Mouse (Mus musculus) natural killer cell, adult 2 months (primary cell): ENCODE data around the gene Ppil6.
A peak's percentile ranks its signal among the peaks of the same experiment; 100 is the strongest.

Source experiments
- DNase-seq, 2 experiments: peaks; one replicate each; pipeline ENCODE4 v3.0.0; 2022; ENCODE audit warnings: low spot score in 2 of 2

Ppil6 gene

DNA sequence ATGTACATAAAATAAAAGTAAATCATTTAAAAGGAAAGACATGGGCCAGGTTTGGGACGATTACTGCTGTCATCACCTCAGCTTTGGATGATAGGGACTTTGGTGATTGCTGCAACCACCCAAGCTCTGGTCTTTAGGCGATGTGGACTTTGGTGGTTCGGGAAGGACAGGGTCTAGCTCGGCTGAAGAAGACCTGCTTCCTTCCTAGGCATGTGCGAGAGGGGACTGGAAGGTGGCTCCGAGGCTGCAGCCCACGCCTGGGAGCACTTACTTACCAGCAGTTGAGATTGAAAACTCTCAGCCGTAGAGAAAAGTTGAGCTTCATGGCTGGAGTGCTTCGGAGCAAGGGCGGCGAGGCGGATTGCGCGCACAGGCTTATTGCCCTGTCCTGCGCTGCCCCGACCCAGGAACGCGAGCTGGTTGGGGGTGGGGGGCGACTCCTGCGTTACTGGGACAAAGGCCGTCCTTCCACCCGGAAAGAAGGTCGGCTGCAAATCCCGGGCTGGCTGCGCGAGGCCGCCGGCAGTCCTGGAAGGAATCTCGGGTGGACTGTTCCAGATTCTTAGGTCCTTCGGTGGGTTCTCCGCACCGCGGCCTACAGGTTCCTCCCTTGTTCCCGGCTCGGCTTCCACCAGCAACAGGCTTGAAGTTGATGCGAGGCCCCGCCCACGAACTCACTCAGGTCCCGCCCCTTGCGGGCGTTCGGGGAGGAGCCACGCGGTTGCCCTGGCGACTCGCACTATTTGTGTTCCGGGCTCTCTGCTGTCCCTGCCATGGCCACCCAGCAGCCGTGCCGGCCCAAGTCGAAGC, at the start of gene Ppil6, which contains the start of gene Smpd2:
Ppil6 (plus strand) TSS at position 732 of the 810 bp plus-strand sequence.
Smpd2 (minus strand) TSS at position 662 of the 810 bp plus-strand sequence.
- peak; percentile 92 to 93 for DNase-seq

DNA sequence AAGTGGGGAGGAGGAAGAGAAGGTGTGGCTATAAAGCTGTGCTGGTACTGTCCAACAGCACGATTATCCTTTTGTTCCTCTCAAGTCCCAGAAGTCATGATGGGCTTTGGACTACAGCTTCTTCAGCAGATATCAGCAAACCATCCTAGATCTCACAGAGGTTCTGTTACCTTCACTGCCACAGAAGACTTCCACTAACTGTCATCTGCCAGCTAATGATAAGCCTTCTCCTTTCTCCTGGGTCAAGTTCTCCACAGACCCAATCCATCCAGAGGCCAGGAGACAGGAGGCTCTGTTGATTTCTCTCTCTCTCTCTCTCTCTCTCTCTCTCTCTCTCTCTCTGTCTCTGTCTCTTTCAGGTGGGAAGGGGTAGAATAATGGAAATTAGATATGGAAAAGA, 42.0 kb upstream of the Ppil6 start:
- DNase-seq: no peak

DNA sequence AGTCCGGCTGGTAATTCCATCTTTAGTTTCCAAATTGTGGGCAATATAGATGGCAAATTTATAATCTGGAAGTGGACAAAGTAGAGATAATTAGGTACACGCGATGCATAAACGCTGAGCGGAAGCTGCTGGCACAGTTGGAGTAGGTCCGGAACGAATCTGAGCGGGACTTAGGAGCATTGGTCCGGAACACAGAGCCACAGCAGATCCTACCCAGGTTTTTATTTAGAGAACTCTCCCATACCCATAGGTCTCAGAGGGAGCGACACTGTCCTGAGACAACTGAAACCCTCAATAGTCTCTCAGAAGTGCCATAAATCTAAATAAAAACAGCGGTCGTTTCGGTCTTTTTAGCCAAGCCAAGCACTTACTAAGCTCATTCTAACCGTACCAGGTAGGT, 40.6 kb upstream of the Ppil6 start:
- peak in 1 of 2 experiments; percentile 16 for DNase-seq

DNA sequence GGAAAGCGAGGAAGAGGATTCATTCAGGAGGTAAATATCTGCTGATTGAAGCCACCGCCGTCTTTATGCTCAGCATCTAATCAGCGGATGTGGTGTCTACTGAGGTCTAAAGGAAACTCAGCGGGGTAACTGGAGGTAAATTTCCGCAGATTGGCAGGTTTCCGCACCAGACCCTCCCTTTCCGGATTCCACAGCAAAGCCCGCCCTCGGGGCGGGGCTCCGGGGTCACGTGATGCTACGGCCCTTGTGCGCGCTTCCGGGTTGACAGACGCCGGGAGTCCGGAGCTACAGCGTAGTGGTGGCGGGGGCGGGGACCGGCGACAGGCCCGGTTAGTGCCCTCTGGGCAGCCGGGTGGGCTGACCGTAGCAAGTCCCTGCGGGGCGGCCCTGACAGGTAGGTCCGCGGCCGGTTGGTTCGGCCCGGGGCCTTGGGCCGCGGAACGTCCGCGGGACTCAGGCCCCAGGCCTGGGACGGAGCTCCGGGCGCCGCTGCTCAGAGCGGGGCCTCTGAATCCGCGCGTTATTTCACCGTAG, 40.0 kb upstream of the Ppil6 start, which contains the start of gene Zbtb24:
Zbtb24 (plus strand) TSS at position 247 of the 534 bp plus-strand sequence.
- DNase-seq: peak; percentile 96 to 97

DNA sequence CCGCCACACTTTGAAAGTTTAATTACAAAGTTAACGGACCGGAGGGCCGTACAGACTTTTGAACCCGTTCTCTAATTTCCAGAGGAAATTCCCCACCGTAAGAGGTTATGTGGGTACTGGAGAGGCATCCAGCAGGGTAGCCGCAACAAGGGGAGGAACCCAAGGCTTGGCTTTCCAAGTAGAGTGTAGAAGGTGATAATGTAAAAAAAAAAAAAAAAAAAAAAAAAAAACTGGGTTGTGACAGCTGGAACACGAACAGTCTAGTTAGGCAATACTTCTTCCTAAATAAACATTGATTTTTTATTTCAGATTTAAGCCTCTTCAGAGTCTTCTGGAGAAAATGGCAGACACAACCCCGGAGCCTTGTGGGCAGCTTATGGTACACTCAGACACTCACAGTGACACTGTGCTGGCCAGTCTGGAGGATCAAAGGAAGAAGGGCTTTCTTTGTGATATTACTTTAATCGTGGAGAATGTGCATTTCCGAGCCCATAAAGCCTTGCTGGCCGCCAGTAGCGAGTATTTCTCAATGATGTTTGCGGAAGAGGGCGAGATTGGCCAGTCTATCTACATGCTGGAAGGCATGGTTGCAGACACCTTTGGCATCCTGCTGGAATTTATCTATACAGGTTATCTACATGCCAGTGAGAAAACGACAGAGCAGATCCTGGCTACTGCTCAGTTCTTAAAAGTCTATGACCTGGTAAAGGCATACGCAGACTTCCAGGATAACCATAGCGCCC, 39.3 kb upstream of the Ppil6 start:
- DNase-seq: no peak

DNA sequence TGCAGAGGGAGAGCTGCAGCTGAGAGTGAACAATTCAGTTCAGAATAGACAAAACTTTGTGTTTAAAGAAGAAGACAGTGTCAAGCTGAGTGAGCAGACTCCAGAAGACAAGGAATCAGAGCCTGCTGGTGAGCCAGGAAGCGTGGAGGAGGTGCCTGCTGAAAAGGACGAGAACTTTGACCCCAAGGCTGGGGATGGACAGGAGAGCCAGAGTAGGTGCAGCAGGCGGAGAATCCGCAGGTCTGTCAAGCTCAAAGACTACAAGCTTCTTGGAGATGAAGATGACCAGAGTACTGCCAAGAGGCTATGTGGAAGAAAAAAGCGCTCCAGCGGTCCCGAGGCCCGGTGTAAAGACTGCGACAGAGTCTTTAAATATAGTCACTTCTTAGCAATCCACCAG, 38.6 kb upstream of the Ppil6 start:
- no peak for DNase-seq

DNA sequence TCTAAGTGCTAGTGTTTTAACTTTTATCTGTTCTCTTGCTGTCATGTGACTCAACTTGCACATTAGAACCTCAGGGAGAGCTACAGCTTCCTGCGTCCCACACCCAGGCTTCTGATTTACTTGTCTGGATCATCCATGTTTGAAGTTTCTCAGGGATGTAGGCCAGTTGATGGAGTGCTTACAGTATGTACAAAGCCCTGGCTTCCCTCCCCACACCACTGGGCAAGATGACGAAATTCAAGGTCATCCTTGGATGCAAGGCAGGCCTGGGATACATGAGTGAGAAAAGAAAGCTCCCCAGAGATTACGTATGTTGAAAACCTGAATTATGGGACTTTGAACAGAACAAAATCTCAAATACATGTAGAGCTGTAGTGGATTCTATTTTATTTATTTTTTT, 37.4 kb upstream of the Ppil6 start:
- DNase-seq: no peak

DNA sequence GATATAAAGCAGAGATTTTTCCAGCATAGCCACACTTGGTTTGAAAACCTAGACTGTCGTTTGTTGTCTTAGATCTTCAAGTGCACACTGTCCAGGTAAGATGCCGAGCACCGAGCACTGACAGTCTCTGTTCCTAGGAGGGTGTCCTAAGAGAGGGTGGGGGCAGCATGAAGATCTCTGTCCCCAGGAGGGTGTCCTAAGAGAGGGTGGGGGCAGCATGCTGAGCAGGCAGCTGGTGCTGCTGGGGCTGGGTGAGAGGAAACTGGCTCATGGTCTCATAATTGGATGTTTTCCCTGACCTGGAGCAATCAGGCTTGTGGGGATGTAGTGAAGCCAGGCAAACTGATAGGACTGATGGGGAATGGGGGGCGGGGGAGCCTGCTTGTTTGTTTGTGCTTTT, 30.2 kb upstream of the Ppil6 start:
- DNase-seq: no peak

DNA sequence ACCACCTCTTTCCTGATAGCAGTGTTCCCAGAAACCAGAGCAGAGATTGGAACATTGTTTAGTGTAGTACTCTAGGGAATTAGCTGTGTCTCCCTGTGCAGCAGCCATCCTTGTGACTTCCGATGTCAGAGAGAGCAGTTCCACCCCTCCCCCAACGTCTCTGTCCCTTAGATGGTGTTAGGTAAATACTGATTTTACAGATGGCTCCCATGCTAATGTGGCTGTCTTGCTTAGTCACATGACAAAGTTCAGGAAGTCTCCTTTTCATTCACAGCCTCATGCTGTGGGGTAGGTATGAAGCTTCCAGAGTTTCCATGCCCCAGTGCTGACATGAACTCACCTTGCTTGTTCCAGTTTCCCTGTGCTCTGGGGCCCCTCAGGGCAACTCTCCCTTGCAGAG, 29.7 kb upstream of the Ppil6 start:
- no peak for DNase-seq

DNA sequence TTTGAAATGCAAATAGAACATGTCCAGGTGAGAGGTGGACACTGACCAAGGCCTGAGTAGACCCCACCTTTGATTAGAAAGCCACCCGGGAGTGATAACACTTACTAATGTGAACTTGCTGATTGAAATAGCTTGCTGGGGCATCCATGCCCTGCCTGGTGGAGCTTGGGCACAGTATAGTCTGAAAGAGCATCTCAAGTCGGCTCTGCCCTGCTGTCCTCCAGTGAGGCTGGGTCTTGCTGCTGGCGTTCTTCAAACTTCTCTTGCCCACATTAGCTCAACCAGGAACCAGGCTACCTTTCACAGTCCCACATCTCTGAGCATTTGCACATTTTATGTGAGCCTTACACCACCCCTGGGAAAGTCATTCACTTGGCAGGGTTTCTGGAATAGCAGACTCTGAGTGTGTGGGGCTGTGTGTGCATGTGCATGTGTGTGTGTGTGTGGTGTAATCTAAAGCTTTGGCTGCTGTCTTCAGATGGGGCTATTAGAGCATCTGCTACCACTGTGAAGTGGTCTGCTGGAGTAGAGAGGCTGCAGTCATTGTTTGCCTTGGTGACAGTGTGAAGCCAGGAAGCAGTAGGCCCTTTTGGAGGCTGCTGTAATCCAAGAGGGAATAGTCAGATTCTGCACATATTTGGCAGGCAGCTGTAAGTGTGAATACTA, 29.0 kb upstream of the Ppil6 start:
- no peak for DNase-seq

DNA sequence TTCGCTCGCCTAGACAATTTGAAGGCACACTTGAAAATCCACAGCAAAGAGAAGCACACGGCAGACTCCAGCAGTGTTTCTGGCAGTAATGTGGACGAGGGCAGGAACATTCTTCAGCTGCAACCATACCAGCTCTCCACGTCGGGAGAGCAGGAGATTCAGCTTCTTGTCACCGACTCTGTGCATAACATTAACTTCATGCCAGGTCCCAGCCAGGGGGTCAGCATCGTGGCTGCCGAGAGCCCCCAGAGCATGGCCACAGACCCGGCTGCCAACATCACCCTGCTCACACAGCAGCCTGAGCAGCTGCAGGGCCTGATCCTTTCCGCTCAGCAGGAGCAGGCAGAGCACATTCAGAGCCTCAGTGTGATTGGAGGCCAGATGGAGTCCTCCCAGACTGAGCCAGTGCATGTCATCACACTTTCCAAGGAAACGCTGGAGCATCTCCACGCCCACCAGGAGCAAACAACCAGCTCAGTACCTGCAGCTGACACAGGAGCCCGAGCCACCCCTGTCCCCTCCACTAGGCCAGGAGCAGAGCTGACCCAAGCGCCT, 25.8 kb upstream of the Ppil6 start:
- DNase-seq: no peak

DNA sequence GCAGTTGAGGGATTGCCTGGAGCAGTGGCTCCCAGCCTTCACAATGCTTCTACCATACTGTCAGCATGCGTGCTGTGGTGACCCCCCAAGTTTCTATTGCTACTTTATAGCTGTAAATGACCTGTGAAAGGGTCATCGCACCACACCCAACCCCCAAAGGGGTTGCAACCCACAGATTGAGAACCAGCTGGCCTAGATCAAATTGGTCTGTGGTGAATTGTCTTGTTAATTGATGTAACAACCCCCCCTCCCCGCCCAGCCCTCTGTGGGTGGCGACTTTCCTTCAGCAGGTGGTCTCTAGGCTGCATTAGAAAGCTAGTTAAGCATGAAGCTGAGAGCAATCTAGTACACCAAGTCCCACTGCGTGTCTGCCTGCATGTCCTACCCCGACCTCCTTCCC, 22.9 kb upstream of the Ppil6 start:
- no peak for DNase-seq

DNA sequence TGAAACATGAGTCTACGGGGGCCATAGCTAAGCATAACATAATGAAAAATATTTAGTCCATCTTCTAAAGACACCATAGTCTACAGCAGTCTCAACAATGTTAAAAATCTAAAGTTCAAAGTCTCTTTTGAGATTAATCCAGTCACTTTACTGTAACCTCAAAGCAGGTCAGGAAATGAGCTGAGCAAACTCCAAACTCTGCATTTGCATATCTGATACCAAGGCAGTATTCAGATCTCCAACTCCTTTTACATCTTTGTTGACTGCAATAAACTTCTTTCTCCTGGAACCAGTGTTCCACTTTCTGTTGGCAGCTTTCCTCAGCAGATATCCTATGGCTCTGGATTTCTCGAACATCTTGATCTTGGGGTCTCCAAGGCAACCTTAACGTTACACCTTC, 19.5 kb upstream of the Ppil6 start:
- DNase-seq: no peak

DNA sequence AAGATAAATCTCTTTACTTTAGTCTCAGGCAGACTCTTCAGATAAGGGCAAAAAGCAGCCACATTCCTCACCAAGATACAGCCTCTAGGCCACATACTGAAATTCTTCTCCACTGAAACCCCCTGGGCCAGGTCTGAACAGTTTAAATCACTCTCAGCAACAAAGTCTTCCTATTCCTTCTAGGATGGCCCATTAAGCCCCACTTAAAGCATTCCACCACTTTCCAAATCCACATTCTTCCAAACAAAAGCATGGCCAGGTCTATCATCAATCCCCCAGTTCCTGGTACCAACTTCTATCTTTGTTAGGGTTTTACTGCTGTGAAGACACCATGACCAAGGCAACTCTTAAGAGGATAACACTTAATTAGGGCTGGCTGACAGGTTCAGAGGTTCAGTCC, 17.7 kb upstream of the Ppil6 start:
- DNase-seq: no peak

DNA sequence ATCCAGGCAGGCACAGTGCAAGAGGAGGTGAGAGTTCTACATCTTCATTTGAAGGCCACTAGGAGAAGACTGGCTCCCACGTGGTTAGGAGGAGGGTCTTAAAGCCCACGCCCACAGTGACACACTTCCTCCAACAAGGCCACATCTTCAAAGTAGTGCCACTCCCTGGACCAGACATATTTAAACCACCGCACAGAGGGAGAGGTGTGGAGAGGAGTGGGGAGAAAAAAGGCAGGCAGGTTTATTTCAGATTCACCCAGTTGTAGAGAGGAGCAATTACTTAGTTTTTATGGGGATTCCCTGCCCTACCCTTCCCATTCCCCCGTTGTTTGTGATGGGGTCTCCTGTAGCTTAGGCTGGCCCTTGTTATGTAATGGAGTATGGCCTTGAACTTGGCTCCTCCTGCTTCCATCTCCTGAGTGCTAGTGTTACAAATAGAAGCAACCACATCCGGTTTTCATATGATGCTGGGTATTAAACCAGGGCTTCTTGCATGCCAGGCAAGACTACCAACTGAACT, 17.2 kb upstream of the Ppil6 start:
- peak; percentile 56 to 57 for DNase-seq

DNA sequence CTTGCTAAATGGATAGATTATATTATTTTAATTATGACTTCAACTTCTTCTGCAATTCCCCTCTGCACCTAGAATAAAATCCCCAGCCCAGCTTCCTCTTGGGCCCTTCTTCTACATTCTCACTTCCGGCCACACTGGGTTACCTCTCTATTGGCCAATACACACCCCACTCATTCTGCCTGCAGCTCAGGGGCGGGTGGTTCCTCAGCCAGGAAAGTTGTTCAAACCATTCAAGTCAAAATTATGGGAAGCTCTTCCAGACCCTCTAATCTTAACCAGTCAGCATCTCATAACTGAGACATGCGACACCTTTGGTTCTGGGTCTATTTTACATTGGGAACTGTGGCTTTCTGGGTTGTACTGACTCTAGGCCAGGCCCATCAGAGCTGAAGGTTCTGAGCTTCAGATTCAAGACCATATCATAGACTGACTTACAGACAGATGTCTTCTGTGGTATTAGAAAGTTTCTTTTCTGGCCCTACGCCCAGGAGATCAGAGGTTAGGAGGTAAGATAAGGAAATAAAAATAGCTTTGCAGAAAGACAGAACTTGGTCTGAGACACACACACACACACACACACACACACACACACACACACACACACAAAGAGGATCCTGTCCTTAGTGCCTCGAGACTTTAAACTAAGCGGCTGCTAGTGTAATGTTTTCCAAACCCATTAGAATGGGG, 16.3 kb upstream of the Ppil6 start:
- DNase-seq: peak; percentile 63 to 68

DNA sequence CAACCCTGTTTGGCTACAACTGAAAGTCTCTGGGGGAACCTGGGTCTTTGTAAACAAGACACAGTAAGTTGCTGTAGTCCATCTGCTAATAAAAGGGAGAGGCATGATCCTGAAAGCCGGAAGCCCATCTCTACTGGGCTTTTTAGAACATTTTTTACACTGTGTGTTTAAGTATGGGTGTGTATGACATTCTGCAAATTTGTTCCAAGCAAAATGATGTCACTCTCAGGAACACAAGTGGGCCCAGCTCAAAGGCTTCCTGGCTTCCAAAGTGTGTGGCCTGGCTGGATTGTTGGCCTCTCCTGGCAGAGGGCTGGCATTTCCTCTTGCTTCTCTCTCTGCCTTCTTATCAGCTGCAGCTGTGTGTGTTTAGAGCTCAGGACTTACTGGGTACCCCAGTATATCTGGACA, 15.3 kb upstream of the Ppil6 start:
- DNase-seq: no peak

DNA sequence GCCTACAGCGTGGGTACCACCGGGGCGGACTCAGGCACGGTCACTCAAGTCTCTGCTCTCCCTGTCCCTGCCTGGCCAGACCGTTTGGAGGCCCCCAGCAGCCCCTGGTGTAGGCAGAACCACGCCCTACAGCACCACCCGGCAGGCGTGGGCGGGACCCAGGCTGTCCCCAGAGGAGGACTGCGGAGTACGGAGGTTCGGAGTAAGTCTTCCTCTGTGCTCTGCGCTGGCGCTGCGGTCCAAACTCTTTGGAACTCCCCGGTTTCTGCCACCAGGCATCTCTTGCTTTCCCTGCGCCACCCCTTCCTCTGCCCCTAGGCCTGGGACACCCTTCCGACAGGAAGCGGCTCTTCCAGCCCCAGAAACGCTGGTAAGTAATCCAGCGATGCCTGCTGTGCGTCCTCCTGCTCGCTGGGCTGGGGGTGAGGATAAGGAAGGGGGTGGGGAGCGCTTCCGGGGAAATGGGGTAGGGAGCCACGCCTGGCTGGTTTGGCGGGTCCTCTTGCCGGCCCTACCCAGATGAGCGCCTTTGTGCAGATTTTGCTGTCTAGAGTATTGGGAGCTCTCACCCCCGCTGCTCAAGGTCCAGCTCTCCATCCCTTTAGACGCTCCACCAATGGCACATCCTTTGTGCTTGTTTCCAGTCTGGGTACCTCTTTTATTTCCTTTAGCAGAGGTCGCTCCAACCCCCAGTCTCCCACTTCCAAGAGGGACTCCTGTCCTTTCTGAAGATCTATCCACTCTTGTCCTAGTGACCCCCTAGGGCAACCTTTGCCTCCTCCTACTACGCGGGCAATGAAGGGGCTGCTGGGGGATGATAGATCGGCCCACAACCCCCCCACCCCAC, 13.8 kb upstream of the Ppil6 start, which contains the start of gene Mical1:
Mical1 (plus strand) TSS at position 144 of the 847 bp plus-strand sequence.
- peak; percentile 68 to 79 for DNase-seq

DNA sequence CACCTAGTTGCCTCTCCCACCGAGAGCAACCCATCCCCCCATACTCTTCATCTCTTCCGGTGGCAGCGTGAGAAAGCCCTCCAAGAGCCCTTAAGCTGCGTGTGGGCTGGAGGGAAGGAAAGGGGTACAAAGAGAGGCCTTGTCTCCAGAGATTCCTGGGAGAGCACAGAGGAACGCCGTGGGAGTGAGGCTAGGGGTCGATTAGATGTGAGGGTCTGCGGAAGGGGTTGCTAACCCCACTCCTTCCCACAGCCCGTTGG, 13.3 kb upstream of the Ppil6 start:
- no peak for DNase-seq
